Mouse (Mus musculus) liver, embryonic 14.5 days (tissue): ENCODE measurements around the gene Plppr1. TPM values are rescaled to one million over a fixed set of nuclear protein-coding genes. Genes with fewer than 3 reads are reported as not detected.

Experiments used
- ATAC-seq: fragments of 200-750 bp; cut with Nextera tagmentation; 2 replicates; pipeline ENCODE4 v1.8.0; 2017; ENCODE audit warnings: moderate number of reproducible peaks, mild to moderate bottlenecking, moderate library complexity; ENCODE audit not compliant: insufficient read depth
- DNase-seq, 3 experiments: peaks; one replicate each; pipeline ENCODE4 v3.0.0-alpha.2; 2012 to 2013; ENCODE audit warnings: low read depth in 3 of 3, low spot score in 3 of 3
- H3K27ac ChIP-seq: fragments of 300-500 bp; sonication (generic); 2 replicates; pipeline ENCODE4 v1.5.1; 2014; ENCODE audit warnings: moderate library complexity, mild to moderate bottlenecking, control low read depth, inconsistent platforms
- H3K27me3 ChIP-seq: fragments of 300-500 bp; sonication (generic); 2 replicates; pipeline ENCODE4 v1.6.1; 2014; ENCODE audit warnings: mild to moderate bottlenecking, low read length, moderate library complexity; ENCODE audit not compliant: control insufficient read depth, insufficient read depth
- H3K36me3 ChIP-seq: fragments of 300-500 bp; sonication (generic); replicated peaks from 2 replicates; pipeline ENCODE4 v1.6.1; 2014; ENCODE audit warnings: low read depth; ENCODE audit not compliant: control insufficient read depth, insufficient read depth
- H3K4me1 ChIP-seq, 2 experiments: fragments of 200-500 bp in 1 of 2; fragments of 300-500 bp in 1 of 2; sonication (generic) in 1 of 2; replicated peaks; 2 replicates each; pipeline ENCODE4 v1.6.1; 2012 to 2014; ENCODE audit warnings: antibody characterized with exemption in 1 of 2, inconsistent platforms in 1 of 2, low read length in 1 of 2; ENCODE audit not compliant: control insufficient read depth in 2 of 2, insufficient read depth in 2 of 2
- H3K4me2 ChIP-seq: fragments of 300-500 bp; sonication (generic); 2 replicates; pipeline ENCODE4 v1.6.1; 2014; ENCODE audit warnings: low read depth, mild to moderate bottlenecking, control low read depth, moderate library complexity
- H3K4me3 ChIP-seq, 2 experiments: fragments of 200-500 bp in 1 of 2; fragments of 300-500 bp in 1 of 2; sonication (generic) in 1 of 2; 2 replicates each; pipeline ENCODE4 v1.5.1; 2012 to 2014; ENCODE audit warnings: low read depth in 2 of 2, low read length in 2 of 2, mild to moderate bottlenecking in 2 of 2, control low read depth in 1 of 2, inconsistent platforms in 1 of 2, moderate library complexity in 1 of 2; ENCODE audit not compliant: insufficient read depth in 1 of 2
- H3K9ac ChIP-seq: fragments of 300-500 bp; sonication (generic); replicated peaks from 2 replicates; pipeline ENCODE4 v1.6.1; 2014; ENCODE audit warnings: mild to moderate bottlenecking, control low read depth, moderate library complexity
- H3K9me3 ChIP-seq: fragments of 300-500 bp; sonication (generic); 2 replicates; pipeline ENCODE4 v1.6.1; 2016; ENCODE audit warnings: low read length, mixed read lengths; ENCODE audit not compliant: control insufficient read depth
- CTCF ChIP-seq: IDR thresholded peaks from 2 replicates; pipeline ENCODE4 v1.5.1; 2016; ENCODE audit warnings: antibody characterized with exemption, low read depth, control low read depth
- EP300 ChIP-seq: IDR thresholded peaks from 2 replicates; pipeline ENCODE4 v1.6.1; 2016; ENCODE audit warnings: antibody characterized with exemption, low read depth
- WGBS: fragments of 180-500 bp; shearing (Covaris S2); extraction: QIAGEN DNeasy Blood & Tissue Kit; methylation state at CpG from one replicate; pipeline ENCODE4 v1.1.7; 2014; ENCODE audit not compliant: insufficient replicate concordance; 5-methylcytosine and 5-hydroxymethylcytosine counted together
- polyA plus RNA-seq, 2 experiments: library from polyadenylated mRNA; depleted of rRNA in 1 of 2; stranded (reverse) in 1 of 2; unstranded in 1 of 2; fragments of >200 nt; fragmentation: Nextera tagmentation in 1 of 2; extraction: Ambion mirVana in 1 of 2; gene quantifications; 2 replicates each; pipeline versions ENCODE4 v1.2.1 to v1.2.3; 2012 to 2014

Gene Plppr1
- polyA plus RNA-seq, 2 experiments: 0.11 to 0.34 TPM

DNA sequence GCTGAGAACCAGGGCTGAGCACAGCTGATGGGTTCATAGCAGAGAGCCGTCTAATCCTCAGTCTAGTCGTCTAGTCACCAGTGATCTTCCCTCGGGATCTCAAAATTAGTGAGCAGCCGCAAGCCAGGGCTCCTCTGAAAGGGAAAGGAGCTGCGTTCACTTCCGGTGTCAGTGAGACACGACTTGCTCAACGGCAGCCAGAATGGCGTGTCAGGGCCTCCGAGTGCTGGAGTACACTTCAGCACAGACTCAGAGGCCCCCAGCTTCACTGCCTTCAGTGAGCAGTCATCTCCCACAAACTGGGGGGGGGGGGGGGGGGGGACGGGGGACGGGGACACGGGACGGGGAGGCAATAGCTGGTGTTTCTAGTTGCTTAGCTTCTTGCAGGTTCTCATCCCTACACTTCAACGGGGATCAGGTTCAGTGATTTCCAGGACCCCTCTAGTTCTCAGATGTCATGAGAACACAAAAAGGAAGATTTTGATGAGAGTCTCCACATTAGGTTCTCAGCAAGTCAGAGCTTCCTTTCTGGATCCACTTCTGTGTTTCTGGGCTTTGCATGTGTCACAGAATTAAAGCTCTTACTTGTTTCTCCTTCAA lies 225.7 kb downstream of the Plppr1 start:
- 69% methylated on average over 13 of the region's 15 CpGs for WGBS
- DNase-seq: no peak

DNA sequence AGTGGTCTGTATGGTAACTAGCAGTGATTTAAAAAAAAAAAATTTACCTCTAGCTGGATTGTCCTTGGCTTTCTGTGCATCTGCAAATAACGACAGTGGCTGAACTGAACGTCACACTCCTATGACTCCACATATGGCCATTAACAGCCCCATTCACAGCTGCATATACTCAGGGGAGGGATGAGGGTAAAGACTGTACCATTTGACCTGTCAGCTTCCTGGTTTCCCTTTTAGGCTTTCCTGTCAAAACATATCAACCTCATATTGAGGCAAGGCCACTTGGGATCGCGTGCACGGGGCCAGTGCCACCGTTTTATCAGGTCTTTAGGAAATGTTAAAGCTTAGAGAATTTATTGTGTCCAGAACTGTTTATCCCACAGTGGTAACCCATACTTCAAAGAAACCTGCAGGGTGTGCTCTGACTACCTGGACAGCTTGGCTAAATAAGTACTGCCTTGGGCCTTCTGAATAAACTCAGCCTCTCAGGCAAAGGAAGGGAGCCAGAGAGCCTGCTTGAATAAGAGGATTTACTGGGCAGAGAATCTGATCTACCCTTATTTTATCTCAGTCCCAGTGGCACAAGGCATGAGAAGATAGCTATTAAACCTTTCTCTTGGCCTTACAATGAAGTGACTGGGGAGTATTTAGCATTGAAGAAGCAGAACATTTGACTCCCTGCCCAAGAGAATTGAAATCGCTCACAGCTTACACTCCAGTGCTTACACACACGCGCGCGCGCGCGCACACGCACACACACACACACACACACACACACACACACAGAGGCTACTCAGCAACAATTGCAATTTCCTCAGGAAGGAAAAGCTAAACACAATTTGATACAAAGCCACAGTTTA lies 226.5 kb downstream of the Plppr1 start:
- no peaks in the 10 kb centered on the region for H3K36me3 ChIP-seq
- no peak overlapping the region for H3K27ac ChIP-seq
- ATAC-seq (no peak), DNase-seq (no peak)
- no peak overlapping the region for H3K9ac ChIP-seq
- H3K4me3 ChIP-seq: no peak overlapping the region
- no peaks in the 10 kb centered on the region for H3K27me3 ChIP-seq
- no peaks in the 10 kb centered on the region for H3K4me1 ChIP-seq
- H3K4me2 ChIP-seq: no peak overlapping the region
- 81% methylated on average over 15 of the region's 15 CpGs for WGBS
- no peak for TF ChIP-seq CTCF
- no peak for TF ChIP-seq EP300
- H3K9me3 ChIP-seq: no peaks in the 10 kb centered on the region

More for the DNA sequence above, 225.7 kb downstream of the Plppr1 start:
- no peaks in the 10 kb centered on the region for H3K4me1 ChIP-seq
- no peak overlapping the region for H3K9ac ChIP-seq
- TF ChIP-seq EP300 (no peak), CTCF (no peak)
- ATAC-seq: no peak
- no peak overlapping the region for H3K4me2 ChIP-seq
- no peak overlapping the region for H3K4me3 ChIP-seq
- no peaks in the 10 kb centered on the region for H3K9me3 ChIP-seq
- no peaks in the 10 kb centered on the region for H3K27me3 ChIP-seq
- H3K27ac ChIP-seq: no peak overlapping the region
- H3K36me3 ChIP-seq: no peaks in the 10 kb centered on the region

DNA sequence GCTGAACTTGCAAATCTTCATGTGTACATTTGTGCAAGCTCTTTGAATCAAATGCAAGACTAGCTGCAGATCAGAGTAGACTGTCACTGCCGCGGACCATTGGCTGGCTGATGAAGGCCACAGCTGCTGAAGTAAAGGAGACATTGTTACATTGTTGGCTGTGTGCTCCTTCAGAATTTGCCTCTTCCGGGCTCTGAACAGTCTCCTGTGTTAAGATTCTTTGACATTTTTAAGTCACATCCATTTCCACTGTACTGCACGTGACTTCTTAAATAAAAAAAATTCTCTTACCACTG lies 227.1 kb downstream of the Plppr1 start:
- no peak overlapping the region for H3K4me2 ChIP-seq
- DNase-seq (no peak), ATAC-seq (no peak)
- H3K9ac ChIP-seq: no peak overlapping the region
- H3K27me3 ChIP-seq: no peaks in the 10 kb centered on the region
- H3K9me3 ChIP-seq: no peaks in the 10 kb centered on the region
- no peaks in the 10 kb centered on the region for H3K36me3 ChIP-seq
- no peak for TF ChIP-seq CTCF
- TF ChIP-seq EP300: no peak
- H3K4me3 ChIP-seq: no peak overlapping the region
- no peak overlapping the region for H3K27ac ChIP-seq
- no peaks in the 10 kb centered on the region for H3K4me1 ChIP-seq
- WGBS: 70% methylated on average over 4 of the region's 4 CpGs

DNA sequence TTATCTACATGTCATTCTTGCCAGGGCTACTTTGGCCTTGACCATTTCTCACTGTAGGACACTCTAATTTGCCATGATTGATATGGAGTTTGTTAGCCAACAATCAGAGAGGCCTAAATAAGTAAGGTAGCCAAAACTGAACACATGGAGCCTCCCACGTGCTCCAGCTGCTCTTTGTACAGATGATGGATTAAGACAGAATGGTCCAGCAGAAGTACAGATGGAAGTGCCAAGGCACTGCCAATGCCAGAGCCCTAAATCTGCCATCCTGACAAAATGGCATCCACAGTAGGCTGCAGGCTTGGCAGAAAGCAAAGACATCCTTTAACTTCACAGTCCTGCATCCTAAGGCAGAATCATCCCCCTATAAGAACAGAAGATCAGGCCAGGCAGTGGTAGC lies 237.4 kb downstream of the Plppr1 start:
- no peak for TF ChIP-seq EP300
- TF ChIP-seq CTCF: no peak
- no peak overlapping the region for H3K9ac ChIP-seq
- ATAC-seq (no peak), DNase-seq (no peak)
- H3K27ac ChIP-seq: no peak overlapping the region
- no peak overlapping the region for H3K4me2 ChIP-seq
- no peaks in the 10 kb centered on the region for H3K4me1 ChIP-seq
- H3K27me3 ChIP-seq: no peaks in the 10 kb centered on the region
- H3K36me3 ChIP-seq: no peaks in the 10 kb centered on the region
- 31% methylated on average over 1 of the region's 1 CpGs for WGBS
- H3K4me3 ChIP-seq: no peak overlapping the region
- no peaks in the 10 kb centered on the region for H3K9me3 ChIP-seq

DNA sequence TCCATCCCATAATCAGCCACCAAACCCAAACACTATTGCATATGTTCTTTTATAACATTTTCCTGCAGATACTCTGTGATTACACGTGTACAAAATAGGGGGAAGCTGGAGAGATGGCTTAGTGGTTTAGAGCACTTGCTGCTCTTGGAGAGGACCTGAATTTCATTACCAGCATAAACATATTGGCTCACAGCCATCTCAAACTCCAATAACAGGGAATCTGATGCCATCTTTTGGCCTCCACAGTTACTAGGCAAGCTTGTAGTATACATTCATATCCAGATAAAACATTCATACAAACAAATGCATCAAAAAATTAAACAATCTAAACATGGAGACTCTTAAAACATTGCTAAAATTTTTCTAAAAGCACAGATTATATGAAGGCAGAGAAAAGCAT lies 240.5 kb downstream of the Plppr1 start:
- no peaks in the 10 kb centered on the region for H3K9me3 ChIP-seq
- H3K27ac ChIP-seq: no peak overlapping the region
- TF ChIP-seq CTCF: no peak
- no peak for TF ChIP-seq EP300
- ATAC-seq: no peak
- no peak overlapping the region for H3K4me2 ChIP-seq
- no peak overlapping the region for H3K4me3 ChIP-seq
- no peaks in the 10 kb centered on the region for H3K4me1 ChIP-seq
- no peak overlapping the region for H3K9ac ChIP-seq
- no peaks in the 10 kb centered on the region for H3K36me3 ChIP-seq
- 16% methylated on average over 1 of the region's 1 CpGs for WGBS
- no peak for DNase-seq
- no peaks in the 10 kb centered on the region for H3K27me3 ChIP-seq
